Mouse (Mus musculus) megakaryocyte, embryonic 14.5 days (primary cell): ENCODE measurements around the gene Zgpat.

Source experiments
- FLI1 ChIP-seq: IDR thresholded peaks from 2 replicates; pipeline ENCODE4 v1.6.1; 2012; ENCODE audit warnings: low read length, inconsistent platforms, mixed read lengths
- GATA1 ChIP-seq: IDR thresholded peaks from 3 replicates; pipeline ENCODE4 v1.6.1; 2012; ENCODE audit warnings: mixed read lengths, low read length, inconsistent platforms, borderline replicate concordance

- TF ChIP-seq GATA1 (no peak), FLI1 (no peak)
Measured at GRCm38 (mm10) chr2:181364487-181364859, 255 bp upstream of the Zgpat start.
